Mouse (Mus musculus) CH12.LX (cell line): ENCODE results near the gene Cdipt. TPM values are rescaled to one million over a fixed set of nuclear protein-coding genes. Genes with fewer than 3 reads are reported as not detected.
A peak's percentile ranks its signal among the peaks of the same experiment; 100 is the strongest.

Experiments
- DNase-seq: peaks from one replicate; pipeline ENCODE4 v3.0.0-alpha.2; 2013; ENCODE audit errors: extremely low read depth
- H3K27ac ChIP-seq: 2 replicates; pipeline ENCODE4 v1.5.1; 2012; ENCODE audit warnings: low read depth, mild to moderate bottlenecking, control low read depth, moderate library complexity; ENCODE audit not compliant: insufficient read depth
- H3K27me3 ChIP-seq: replicated peaks from 2 replicates; pipeline ENCODE3; 2012; ENCODE audit warnings: inconsistent platforms
- H3K36me3 ChIP-seq, 2 experiments: replicated peaks in 1 of 2; 2 replicates each; pipeline versions ENCODE3 to v1.6.1; 2012; ENCODE audit warnings: inconsistent platforms in 1 of 2, low read length in 1 of 2, mild to moderate bottlenecking in 1 of 2, mixed read lengths in 1 of 2, moderate library complexity in 1 of 2; ENCODE audit not compliant: control insufficient read depth in 1 of 2, insufficient read depth in 1 of 2
- H3K4me1 ChIP-seq, 2 experiments: 2 replicates each; pipeline ENCODE4 v1.6.1; 2012; ENCODE audit warnings: inconsistent platforms in 1 of 2, moderate library complexity in 1 of 2; ENCODE audit not compliant: insufficient read depth in 2 of 2, control insufficient read depth in 1 of 2
- H3K4me2 ChIP-seq: 2 replicates; pipeline ENCODE4 v1.6.1; 2012; ENCODE audit warnings: low read depth, mild to moderate bottlenecking, control low read depth; ENCODE audit not compliant: poor library complexity, insufficient read depth, severe bottlenecking
- H3K4me3 ChIP-seq, 3 experiments: fragments of 150-350 bp in 1 of 3; sonication (generic) in 1 of 3; replicated peaks in 1 of 3; 2 replicates each; pipeline versions ENCODE3 to v1.5.1; 2011 to 2012; ENCODE audit warnings: low read depth in 2 of 3, low read length in 2 of 3, mild to moderate bottlenecking in 2 of 3, moderate library complexity in 2 of 3, control low read depth in 1 of 3, improper control_type of control experiment in 1 of 3, inconsistent platforms in 1 of 3, mixed read lengths in 1 of 3; ENCODE audit not compliant: poor library complexity in 1 of 3
- H3K79me2 ChIP-seq: replicated peaks from 2 replicates; pipeline ENCODE4 v1.6.1; 2012; ENCODE audit warnings: mild to moderate bottlenecking, moderate library complexity; ENCODE audit not compliant: control insufficient read depth, poor library complexity, insufficient read depth, severe bottlenecking; ENCODE audit errors: extremely low read depth
- H3K9ac ChIP-seq: 2 replicates; pipeline ENCODE4 v1.6.1; 2012; ENCODE audit warnings: low read depth, mild to moderate bottlenecking, control low read depth, moderate library complexity; ENCODE audit not compliant: insufficient read depth
- H3K9me3 ChIP-seq: replicated peaks from 2 replicates; pipeline ENCODE3; 2012; ENCODE audit warnings: low read length, inconsistent platforms, mixed read lengths
- BHLHE40 ChIP-seq: IDR thresholded peaks from 2 replicates; pipeline ENCODE4 v1.6.1; 2011; ENCODE audit warnings: mild to moderate bottlenecking, low read depth, low read length, improper control_type of control experiment
- CHD1 ChIP-seq: IDR thresholded peaks from 2 replicates; pipeline ENCODE4 v1.6.1; 2012; ENCODE audit warnings: low read depth, low read length, improper control_type of control experiment, inconsistent platforms
- CHD2 ChIP-seq: IDR thresholded peaks from 2 replicates; pipeline ENCODE4 v1.6.1; 2011; ENCODE audit warnings: low read length, improper control_type of control experiment
- CTCF ChIP-seq, 2 experiments: IDR thresholded peaks in 1 of 2; conservative IDR thresholded peaks in 1 of 2; 2 replicates each; pipeline ENCODE4 v1.5.1; 2011 to 2012; ENCODE audit warnings: low read depth in 2 of 2, low read length in 2 of 2, improper control_type of control experiment in 1 of 2, inconsistent platforms in 1 of 2, mild to moderate bottlenecking in 1 of 2, moderate library complexity in 1 of 2
- E2F4 ChIP-seq: IDR thresholded peaks from 2 replicates; pipeline ENCODE4 v1.6.1; 2011; ENCODE audit warnings: low read depth, low read length, improper control_type of control experiment; ENCODE audit not compliant: insufficient replicate concordance
- ELF1 ChIP-seq: IDR thresholded peaks from 2 replicates; pipeline ENCODE4 v1.6.1; 2014; ENCODE audit warnings: low read depth, mild to moderate bottlenecking, inconsistent platforms, low read length, improper control_type of control experiment
- EP300 ChIP-seq: IDR thresholded peaks from 2 replicates; pipeline ENCODE4 v1.6.1; 2011; ENCODE audit warnings: low read length, improper control_type of control experiment
- ETS1 ChIP-seq: conservative IDR thresholded peaks from 2 replicates; pipeline ENCODE4 v1.6.1; 2012; ENCODE audit warnings: low read depth, mild to moderate bottlenecking, inconsistent platforms, low read length, improper control_type of control experiment, moderate library complexity
- GABPA ChIP-seq: IDR thresholded peaks from 2 replicates; pipeline ENCODE4 v1.6.1; 2012; ENCODE audit warnings: low read depth, low read length, improper control_type of control experiment, inconsistent platforms; ENCODE audit not compliant: insufficient replicate concordance
- HCFC1 ChIP-seq: IDR thresholded peaks from 2 replicates; pipeline ENCODE4 v1.6.1; 2012; ENCODE audit warnings: low read depth, mild to moderate bottlenecking, inconsistent platforms, low read length, improper control_type of control experiment
- IRF4 ChIP-seq: IDR thresholded peaks from 2 replicates; pipeline ENCODE4 v1.6.1; 2014; ENCODE audit warnings: low read depth, mild to moderate bottlenecking, inconsistent platforms, low read length, improper control_type of control experiment
- JUN ChIP-seq: IDR thresholded peaks from 2 replicates; pipeline ENCODE4 v1.6.1; 2011; ENCODE audit warnings: low read depth, mild to moderate bottlenecking, low read length, improper control_type of control experiment, moderate library complexity; ENCODE audit not compliant: insufficient read depth
- JUND ChIP-seq: conservative IDR thresholded peaks from 2 replicates; pipeline ENCODE4 v1.6.1; 2011; ENCODE audit warnings: low read depth, low read length, improper control_type of control experiment
- KAT2A ChIP-seq: IDR thresholded peaks from 2 replicates; pipeline ENCODE4 v1.6.1; 2012; ENCODE audit warnings: low read length, improper control_type of control experiment, inconsistent platforms; ENCODE audit not compliant: insufficient replicate concordance
- MAFK ChIP-seq: IDR thresholded peaks from 2 replicates; pipeline ENCODE4 v1.6.1; 2011; ENCODE audit warnings: low read length, improper control_type of control experiment; ENCODE audit not compliant: insufficient replicate concordance
- MAX ChIP-seq: IDR thresholded peaks from 2 replicates; pipeline ENCODE4 v1.6.1; 2011; ENCODE audit warnings: low read length, improper control_type of control experiment
- MAZ ChIP-seq: IDR thresholded peaks from 2 replicates; pipeline ENCODE4 v1.6.1; 2012; ENCODE audit warnings: low read depth, mild to moderate bottlenecking, inconsistent platforms, low read length, improper control_type of control experiment, moderate library complexity
- MEF2A ChIP-seq: IDR thresholded peaks from 2 replicates; pipeline ENCODE4 v1.6.1; 2014; ENCODE audit warnings: low read depth, mild to moderate bottlenecking, inconsistent platforms, low read length, improper control_type of control experiment, borderline replicate concordance
- MXI1 ChIP-seq: IDR thresholded peaks from 2 replicates; pipeline ENCODE4 v1.6.1; 2011; ENCODE audit warnings: mild to moderate bottlenecking, low read depth, low read length, improper control_type of control experiment
- MYC ChIP-seq: IDR thresholded peaks from 2 replicates; pipeline ENCODE4 v1.6.1; 2011; ENCODE audit warnings: low read depth, mild to moderate bottlenecking, improper control_type of control experiment, low read length
- NELFE ChIP-seq: IDR thresholded peaks from 2 replicates; pipeline ENCODE4 v1.6.1; 2011; ENCODE audit warnings: low read depth, low read length, improper control_type of control experiment
- NRF1 ChIP-seq: IDR thresholded peaks from 2 replicates; pipeline ENCODE4 v1.6.1; 2014; ENCODE audit warnings: low read depth, mild to moderate bottlenecking, inconsistent platforms, low read length, improper control_type of control experiment, moderate library complexity
- PAX5 ChIP-seq: IDR thresholded peaks from 2 replicates; pipeline ENCODE4 v1.6.1; 2012; ENCODE audit warnings: low read length, inconsistent platforms, mixed read lengths
- POLR2A ChIP-seq: IDR thresholded peaks from 2 replicates; pipeline ENCODE4 v1.6.1; 2011; ENCODE audit warnings: low read depth, mild to moderate bottlenecking, improper control_type of control experiment, low read length
- POLR2AphosphoS2 ChIP-seq: IDR thresholded peaks from 2 replicates; pipeline ENCODE4 v1.6.1; 2011; ENCODE audit warnings: low read depth, low read length, improper control_type of control experiment
- RAD21 ChIP-seq: IDR thresholded peaks from 2 replicates; pipeline ENCODE4 v1.6.1; 2011; ENCODE audit warnings: low read depth, mild to moderate bottlenecking, low read length, improper control_type of control experiment, moderate library complexity
- RCOR1 ChIP-seq: conservative IDR thresholded peaks from 2 replicates; pipeline ENCODE4 v1.6.1; 2012; ENCODE audit warnings: low read depth, mild to moderate bottlenecking, inconsistent platforms, low read length, improper control_type of control experiment
- SIN3A ChIP-seq: IDR thresholded peaks from 2 replicates; pipeline ENCODE4 v1.6.1; 2012; ENCODE audit warnings: low read length, improper control_type of control experiment, inconsistent platforms
- SMC3 ChIP-seq: IDR thresholded peaks from 2 replicates; pipeline ENCODE4 v1.6.1; 2011; ENCODE audit warnings: low read depth, low read length, improper control_type of control experiment
- TBP ChIP-seq: conservative IDR thresholded peaks from 2 replicates; pipeline ENCODE4 v1.6.1; 2011; ENCODE audit warnings: low read depth, low read length, improper control_type of control experiment
- TCF12 ChIP-seq: IDR thresholded peaks from 2 replicates; pipeline ENCODE4 v1.6.1; 2014; ENCODE audit warnings: low read depth, mild to moderate bottlenecking, inconsistent platforms, low read length, improper control_type of control experiment
- UBTF ChIP-seq: IDR thresholded peaks from 2 replicates; pipeline ENCODE4 v1.6.1; 2012; ENCODE audit warnings: low read depth, mild to moderate bottlenecking, inconsistent platforms, low read length, improper control_type of control experiment, moderate library complexity
- USF1 ChIP-seq: IDR thresholded peaks from 2 replicates; pipeline ENCODE4 v1.6.1; 2014; ENCODE audit warnings: low read depth, mild to moderate bottlenecking, inconsistent platforms, low read length, improper control_type of control experiment
- USF2 ChIP-seq: conservative IDR thresholded peaks from 2 replicates; pipeline ENCODE4 v1.6.1; 2011; ENCODE audit warnings: low read depth, low read length, improper control_type of control experiment
- ZC3H11A ChIP-seq: IDR thresholded peaks from 2 replicates; pipeline ENCODE4 v1.6.1; 2012; ENCODE audit warnings: low read depth, mild to moderate bottlenecking, inconsistent platforms, low read length, improper control_type of control experiment
- ZKSCAN1 ChIP-seq: IDR thresholded peaks from 2 replicates; pipeline ENCODE4 v1.6.1; 2012; ENCODE audit warnings: low read depth, inconsistent platforms, low read length, improper control_type of control experiment, borderline replicate concordance
- ZMIZ1 ChIP-seq: IDR thresholded peaks from 2 replicates; pipeline ENCODE4 v1.6.1; 2012; ENCODE audit warnings: low read depth, mild to moderate bottlenecking, inconsistent platforms, low read length, improper control_type of control experiment
- ZNF384 ChIP-seq: IDR thresholded peaks from 2 replicates; pipeline ENCODE4 v1.6.1; 2012; ENCODE audit warnings: low read depth, low read length, improper control_type of control experiment, inconsistent platforms
- dilution Hi-C: fragments of 300-500 bp; cut with MboI; formaldehyde crosslinking; loops from 2 replicates; pipeline ENCODE4 v1.14.3; 2020; ENCODE audit warnings: low sequenced_read_pairs; ENCODE audit not compliant: extremely low pct_unique_long_range_greater_than_20kb, extremely low pct_ligation_motif_present
- in situ Hi-C: fragments of 300-500 bp; cut with MboI; formaldehyde crosslinking; loops from 3 replicates; pipeline ENCODE4 v1.14.3; 2019; ENCODE audit warnings: low sequenced_read_pairs, low pct_ligation_motif_present, low pct_unique_long_range_greater_than_20kb, mixed read lengths
- polyA plus RNA-seq: library from polyadenylated mRNA; unstranded; fragments of >175 nt; gene quantifications from 2 replicates; pipeline ENCODE4 v1.2.1, GENCODE M21; 2012; ENCODE audit warnings: low read depth; ENCODE audit not compliant: insufficient read length
- total RNA-seq, 2 experiments: library from RNA; depleted of rRNA; stranded (reverse); fragments of 300-350 nt in 1 of 2; fragments of >200 nt in 1 of 2; gene quantifications; 2 replicates each; pipeline ENCODE4 v1.2.3; 2012 to 2014

Cdipt gene
- total and polyA plus RNA-seq, 3 experiments: 72.8 to 138 (median 108) TPM

GRCm38 (mm10) chr7:127026161-127026600 is 50.5 kb downstream of the Cdipt start:
- H3K27me3 ChIP-seq: no peaks in the 10 kb centered on the region
- H3K4me3 ChIP-seq: peak overlapping the region; percentile 67 to 78 (median 76)
- no peaks in the 10 kb centered on the region for H3K9me3 ChIP-seq
- peaks cover 17 to 40% of the 10 kb centered on the region in 2 experiments for H3K4me1 ChIP-seq
- dilution Hi-C loops: no loop called here
- TF ChIP-seq MYC (no peak), MAX (no peak), MAFK (no peak), ZMIZ1 (0 out of 2 replicates have a peak, but pooled peaks have one; percentile 14), MAZ (peak; percentile 76; the same call in 1 of the 2 replicates), IRF4 (no peak), RAD21 (no peak), MEF2A (no peak), HCFC1 (no peak), SIN3A (peak; percentile 36; the same call in 1 of the 2 replicates), BHLHE40 (peak; percentile 28; the same call in 1 of the 2 replicates), TBP (no peak), EP300 (no peak), NELFE (0 out of 2 replicates have a peak, but pooled peaks have one; percentile 22), KAT2A (no peak), MXI1 (peak; percentile 72; the same call in 1 of the 2 replicates), CHD1 (no peak), CHD2 (no peak), ZKSCAN1 (no peak), POLR2A (peak; percentile 63; the same call in 1 of the 2 replicates), TCF12 (peak; percentile 59; the same call in 1 of the 2 replicates), PAX5 (no peak), ZNF384 (no peak), USF1 (no peak), SMC3 (no peak), USF2 (no peak), JUN (no peak), ZC3H11A (no peak), ELF1 (no peak), ETS1 (no peak), UBTF (no peak; the same call in 1 of the 2 replicates), E2F4 (no peak), CTCF (conservative IDR thresholded peaks at IDR 0.05 in 1 of 2, IDR thresholded peaks at IDR 0.05 in 1 of 2; ENCODE audit: low read depth in 2 of 2, low read length in 2 of 2) (no peak), GABPA (no peak), JUND (no peak), RCOR1 (no peak), POLR2AphosphoS2 (no peak), NRF1 (no peak)
- H3K27ac ChIP-seq: peak overlapping the region; percentile 44
- DNase-seq: peak; percentile 64
- H3K36me3 ChIP-seq: peaks cover 39 to 74% of the 10 kb centered on the region in 2 experiments
- H3K9ac ChIP-seq: peak overlapping the region; percentile 99
- in situ Hi-C loops: no loop called here
- H3K4me2 ChIP-seq: peak overlapping the region; percentile 45; the same call in 1 of the 2 replicates
- peaks cover 22% of the 10 kb centered on the region for H3K79me2 ChIP-seq
